ENCODE assay signal across 8 mouse cellular contexts in genomic region chr19:40736680-40737512, GRCm38 (mm10). TPM values are rescaled to one million over a fixed set of nuclear protein-coding genes. Genes with fewer than 3 reads are reported as not detected.
DNase-seq lines count a peak whose midpoint lies in the region; ATAC-seq and TF ChIP-seq lines count a peak whose summit lies in the region.

No protein-coding gene starts in this region.

- H3K4me3 ChIP-seq in embryonic facial prominence, embryonic 14.5 days (ENCODE audit: low read depth, low read length), result peak overlapping the region; percentile 10; the same call in 1 of the 2 replicates
- no peak overlapping the region for H3K4me3 ChIP-seq in kidney, adult 2 months (ENCODE audit: insufficient read depth, low read depth, low read length)
- peak overlapping the region; percentile 24; the same call in 1 of the 2 replicates for H3K4me3 ChIP-seq in limb, embryonic 12.5 days (replicated peaks)
- peak overlapping the region; percentile 17 for H3K4me3 ChIP-seq in midbrain, embryonic 15.5 days

- H3K9ac ChIP-seq in embryonic facial prominence, embryonic 14.5 days (ENCODE audit: low read depth, low read length), result peak overlapping the region; percentile 48
- 0 out of 2 replicates have a peak overlapping the region, but pooled peaks have one; percentile 35 for H3K9ac ChIP-seq in limb, embryonic 12.5 days (replicated peaks)
- H3K9ac ChIP-seq in midbrain, embryonic 15.5 days, result peak overlapping the region; percentile 28

- H3K9me3 ChIP-seq in embryonic facial prominence, embryonic 14.5 days (ENCODE audit: control insufficient read depth, low read length), result no peaks in the 10 kb centered on the region
- no peaks in the 10 kb centered on the region for H3K9me3 ChIP-seq in limb, embryonic 12.5 days
- no peaks in the 10 kb centered on the region for H3K9me3 ChIP-seq in midbrain, embryonic 15.5 days

- WGBS in embryonic facial prominence, embryonic 14.5 days, result 28% methylated on average over 17 of the region's 17 CpGs
- WGBS in kidney, adult 2 months, result 29% methylated on average over 17 of the region's 17 CpGs
- WGBS in limb, embryonic 12.5 days, result 28% methylated on average over 17 of the region's 17 CpGs
- 15% methylated on average over 17 of the region's 17 CpGs for WGBS in midbrain, embryonic 15.5 days

- peak; percentile 93 for ATAC-seq in embryonic facial prominence, embryonic 14.5 days (ENCODE audit: low read depth)
- ATAC-seq in limb, embryonic 12.5 days (ENCODE audit: insufficient number of reproducible peaks, insufficient read depth, low FRiP score, low TSS enrichment, low read depth), result peak; percentile 78
- ATAC-seq in midbrain, embryonic 15.5 days (replicated peaks), result peak; percentile 93

- H3K4me1 ChIP-seq in embryonic facial prominence, embryonic 14.5 days (ENCODE audit: control insufficient read depth, insufficient read depth, low read length), result no peaks in the 10 kb centered on the region
- no peaks in the 10 kb centered on the region for H3K4me1 ChIP-seq in kidney, adult 2 months (ENCODE audit: control insufficient read depth, insufficient read depth, low read length)
- peaks cover 4% of the 10 kb centered on the region for H3K4me1 ChIP-seq in limb, embryonic 12.5 days (replicated peaks)
- H3K4me1 ChIP-seq in midbrain, embryonic 15.5 days, result peaks cover 21% of the 10 kb centered on the region

- no peaks in the 10 kb centered on the region for H3K36me3 ChIP-seq in embryonic facial prominence, embryonic 14.5 days (ENCODE audit: control insufficient read depth, insufficient read depth, low read length)
- no peaks in the 10 kb centered on the region for H3K36me3 ChIP-seq in kidney, adult 2 months (ENCODE audit: control insufficient read depth, insufficient read depth, low read length)
- H3K36me3 ChIP-seq in limb, embryonic 12.5 days, result no peaks in the 10 kb centered on the region
- H3K36me3 ChIP-seq in midbrain, embryonic 15.5 days (replicated peaks), result no peaks in the 10 kb centered on the region

- H3K27ac ChIP-seq in embryonic facial prominence, embryonic 14.5 days (replicated peaks; ENCODE audit: low read depth, low read length), result peak overlapping the region; percentile 36; the same call in 1 of the 2 replicates
- H3K27ac ChIP-seq in kidney, adult 2 months (ENCODE audit: insufficient read depth, low read depth, low read length), result no peak overlapping the region
- H3K27ac ChIP-seq in limb, embryonic 12.5 days, result no peak overlapping the region
- peak overlapping the region; percentile 89 for H3K27ac ChIP-seq in midbrain, embryonic 15.5 days

- no peaks in the 10 kb centered on the region for H3K27me3 ChIP-seq in embryonic facial prominence, embryonic 14.5 days (replicated peaks; ENCODE audit: control insufficient read depth, insufficient read depth, low read length)
- no peaks in the 10 kb centered on the region for H3K27me3 ChIP-seq in kidney, adult 2 months (replicated peaks; ENCODE audit: control insufficient read depth, insufficient read depth, low read length)
- H3K27me3 ChIP-seq in limb, embryonic 12.5 days, result no peaks in the 10 kb centered on the region
- H3K27me3 ChIP-seq in midbrain, embryonic 15.5 days (replicated peaks), result no peaks in the 10 kb centered on the region

- DNase-seq in A20 (ENCODE audit: low read depth, low spot score), result peak; percentile 61
- peak; percentile 73 to 80 for DNase-seq in adrenal gland, postnatal 36 days
- DNase-seq in embryonic facial prominence, embryonic 14.5 days (ENCODE audit: low spot score), result peak; percentile 91
- peak; percentile 48 for DNase-seq in heart, adult 8-10 months (ENCODE audit: low spot score)
- DNase-seq in kidney, adult 2 months, result peak; percentile 52
- DNase-seq in spleen, postnatal 4 days (ENCODE audit: low spot score in 2 of 2), result peak; percentile 30 to 67

- TF ChIP-seq POLR2A in kidney, adult 2 months (IDR thresholded peaks at IDR 0.05; ENCODE audit: low read depth, low read length), result no peak

- peak overlapping the region; percentile 53 for H3K4me2 ChIP-seq in embryonic facial prominence, embryonic 14.5 days (ENCODE audit: low read depth, low read length)
- H3K4me2 ChIP-seq in limb, embryonic 12.5 days, result peak overlapping the region; percentile 45
- H3K4me2 ChIP-seq in midbrain, embryonic 15.5 days, result peak overlapping the region; percentile 46

- peak; percentile 82 for TF ChIP-seq CTCF in kidney, adult 2 months (conservative IDR thresholded peaks at IDR 0.05; ENCODE audit: insufficient read depth, insufficient read length, low read depth, low read length)

RNA-seq across cellular contexts. Expression of gene Cc2d2b, which starts 11.7 kb away (rescaled TPM):
- total RNA-seq in adrenal gland, postnatal 36 days (2021), result not detected
- not detected in 2 replicates for polyA plus RNA-seq in embryonic facial prominence, embryonic 14.5 days (2014; fragmentation: Nextera tagmentation; extraction: Ambion mirVana)
- not detected for total RNA-seq in heart, adult 8-10 months (2022)
- polyA plus RNA-seq in kidney, adult 2 months (2012; rRNA removed), result not detected in 2 replicates
- polyA plus RNA-seq in limb, embryonic 12.5 days (2016; fragmentation: Nextera tagmentation; extraction: Ambion mirVana), result 0.05 and 0.08 TPM in 2 replicates
- polyA plus RNA-seq in midbrain, embryonic 15.5 days (2015; fragmentation: Nextera tagmentation; extraction: Ambion mirVana), result 0.14 TPM in 1 of 2 replicates, not detected in the other

Comparison
In these comparisons a context has a peak if more than half of its experiments do, and no peak if none do; other contexts are left out.
1. H3K27ac ChIP-seq: peak in embryonic facial prominence, embryonic 14.5 days (single experiment) and midbrain, embryonic 15.5 days (single experiment); none in kidney, adult 2 months (single experiment) and limb, embryonic 12.5 days (single experiment).
2. Peak in every context shown above with its lines, with median percentiles within 50 percentile points of each other: DNase-seq, ATAC-seq, H3K4me2 ChIP-seq and H3K9ac ChIP-seq.